Mouse (Mus musculus) midbrain, embryonic 10.5 days (tissue): ENCODE results near the gene Pdcd2. TPM values are rescaled to one million over a fixed set of nuclear protein-coding genes. Genes with fewer than 3 reads are reported as not detected.

Experiments
- DNase-seq: peaks from one replicate; pipeline ENCODE4 v3.0.0-alpha.2; 2017; ENCODE audit warnings: low spot score
- H3K27ac ChIP-seq: fragments of 300-500 bp; sonication (generic); replicated peaks from 2 replicates; pipeline ENCODE4 v1.5.1; 2016; ENCODE audit warnings: mild to moderate bottlenecking
- H3K27me3 ChIP-seq: fragments of 300-500 bp; sonication (generic); 2 replicates; pipeline ENCODE4 v1.6.1; 2016; ENCODE audit warnings: low read depth, mild to moderate bottlenecking; ENCODE audit not compliant: poor library complexity, severe bottlenecking
- H3K36me3 ChIP-seq: fragments of 300-500 bp; sonication (generic); 2 replicates; pipeline ENCODE4 v1.6.1; 2016; ENCODE audit warnings: mild to moderate bottlenecking, moderate library complexity
- H3K4me1 ChIP-seq: fragments of 300-500 bp; sonication (generic); 2 replicates; pipeline ENCODE4 v1.6.1; 2016
- H3K4me3 ChIP-seq: fragments of 300-500 bp; sonication (generic); 2 replicates; pipeline ENCODE4 v1.5.1; 2016; ENCODE audit warnings: mild to moderate bottlenecking, moderate library complexity
- H3K9me3 ChIP-seq: fragments of 300-500 bp; sonication (generic); replicated peaks from 2 replicates; pipeline ENCODE4 v1.6.1; 2016; ENCODE audit warnings: mild to moderate bottlenecking
- WGBS: fragments of 180-500 bp; shearing (Covaris S2); methylation state at CpG from one replicate; pipeline ENCODE4 v1.1.7; 2016; 5-methylcytosine and 5-hydroxymethylcytosine counted together
- polyA plus RNA-seq: library from polyadenylated mRNA; unstranded; fragments of >200 nt; fragmentation: Nextera tagmentation; extraction: Ambion mirVana; gene quantifications from 2 replicates; pipeline ENCODE4 v1.2.1, GENCODE M21; 2016

Gene Pdcd2
- polyA plus RNA-seq, 1 experiment from 2014 or later, result 52.9 TPM

- Histone ChIP-seq H3K36me3 (peaks cover 72% of the 10 kb centered on the region), H3K4me1 (no peaks in the 10 kb centered on the region), H3K9me3 (no peaks in the 10 kb centered on the region), H3K4me3 (no peak overlapping the region), H3K27ac (no peak overlapping the region), H3K27me3 (no peaks in the 10 kb centered on the region)
- DNase-seq, result no peak
- 92% methylated on average over 7 of the region's 7 CpGs for WGBS
Measured at GRCm38 (mm10) chr17:15490542-15490941, 36.6 kb downstream of the Pdcd2 start.

GRCm38 (mm10) chr17:15472671-15473070 lies 54.4 kb downstream of the Pdcd2 start:
- Histone ChIP-seq H3K27ac (no peak overlapping the region), H3K27me3 (no peaks in the 10 kb centered on the region), H3K36me3 (peaks cover 85% of the 10 kb centered on the region), H3K9me3 (no peaks in the 10 kb centered on the region), H3K4me3 (no peak overlapping the region), H3K4me1 (no peaks in the 10 kb centered on the region)
- DNase-seq, result no peak
- WGBS, result 93% methylated on average over 4 of the region's 4 CpGs

Other genes starting within 250 kb of the Pdcd2 start
- gene Dll1, start 150.4 kb downstream of the Pdcd2 start, polyA plus RNA-seq, result 68.1 and 80.9 TPM in 2 replicates
- 27.4 and 34.7 TPM in 2 replicates for gene Fam120b, start 131.1 kb downstream of the Pdcd2 start, polyA plus RNA-seq
- gene Psmb1, start 27.6 kb downstream of the Pdcd2 start, polyA plus RNA-seq, result 279 and 297 TPM in 2 replicates
- gene Tbp, start 27.4 kb downstream of the Pdcd2 start, polyA plus RNA-seq, result 67.7 and 71.9 TPM in 2 replicates
- 3.6 and 3.7 TPM in 2 replicates for gene Prdm9, start 37.1 kb upstream of the Pdcd2 start, polyA plus RNA-seq
- 36.3 and 39.0 TPM in 2 replicates for gene Chd1, start 177.7 kb upstream of the Pdcd2 start, polyA plus RNA-seq